Mouse (Mus musculus) ovary, adult 2 months (tissue): ENCODE data around the gene Pdzd11. TPM values are rescaled to one million over a fixed set of nuclear protein-coding genes. Genes with fewer than 3 reads are reported as not detected.

Source experiments
- polyA plus RNA-seq: library from polyadenylated mRNA; depleted of rRNA; stranded (reverse); fragments of >200 nt; gene quantifications from 2 replicates; pipeline ENCODE4 v1.2.3, GENCODE M21; 2012; rRNA removed

The Pdzd11 gene
- polyA plus RNA-seq, result 10.7 and 14.5 TPM in 2 replicates

GRCm38 (mm10) chrX:100625802-100626793 is at the start of gene Pdzd11:
Gene Pdzd11, minus strand, starts transcription at chrX:100626568.

DNA sequence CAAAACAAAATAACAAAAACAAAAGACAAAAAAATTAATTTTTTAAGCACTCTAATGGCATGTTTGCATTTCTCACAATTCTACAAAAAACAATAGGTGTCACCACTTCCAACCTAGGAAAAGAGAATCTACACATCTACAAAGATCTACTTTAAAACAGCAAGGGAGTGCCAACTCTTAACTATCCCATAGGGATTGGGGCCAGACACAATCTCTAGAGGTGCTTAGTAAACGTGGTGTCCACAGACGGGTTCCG is 894 bp downstream of the Pdzd11 start, which contains the start of gene Kif4:
Gene Kif4, plus strand, starts transcription at position 192 of the 256 bp plus-strand sequence.

GRCm38 (mm10) chrX:100605314-100605713 is 21.1 kb downstream of the Pdzd11 start, which contains the start of gene Arr3:
Gene Arr3, plus strand, starts transcription at chrX:100605497.

DNA sequence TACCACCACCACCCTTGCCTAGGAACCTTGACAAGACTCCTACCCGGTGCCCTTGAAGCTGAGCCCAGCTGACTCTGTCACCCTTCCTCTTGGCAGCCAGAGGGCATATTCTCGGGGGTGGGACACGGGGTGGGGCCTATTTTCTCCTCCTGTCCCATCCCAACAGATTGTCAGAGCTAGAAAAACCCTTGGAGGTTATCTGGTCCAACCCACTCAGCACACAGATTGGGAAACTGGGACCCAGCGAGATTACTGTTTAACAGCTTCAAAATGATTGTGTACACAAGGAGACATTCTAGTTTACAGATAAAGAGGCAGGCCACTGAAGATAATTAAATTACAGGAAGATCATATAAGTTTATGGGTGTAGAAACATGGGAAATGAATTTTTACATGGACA is 31.6 kb downstream of the Pdzd11 start, which contains the start of gene P2ry4:
Gene P2ry4, minus strand, starts transcription at position 79 of the 400 bp plus-strand sequence.

Other genes starting within 250 kb of the Pdzd11 start
- gene Otud6a, start 197.6 kb downstream of the Pdzd11 start, polyA plus RNA-seq, result not detected in 2 replicates
- gene Awat2, start 183.9 kb downstream of the Pdzd11 start, polyA plus RNA-seq, result 0.67 and 0.79 TPM in 2 replicates
- 13.3 and 18.1 TPM in 2 replicates for gene Igbp1, start 132.3 kb downstream of the Pdzd11 start, polyA plus RNA-seq
- not detected in 2 replicates for gene Dgat2l6, start 101.7 kb downstream of the Pdzd11 start, polyA plus RNA-seq
- not detected in 2 replicates for gene Awat1, start 54.3 kb downstream of the Pdzd11 start, polyA plus RNA-seq
- 0.05 and 0.06 TPM in 2 replicates for gene P2ry4, start 31.7 kb downstream of the Pdzd11 start, polyA plus RNA-seq
- gene Arr3, start 21.1 kb downstream of the Pdzd11 start, polyA plus RNA-seq, result not detected in 2 replicates
- gene Kif4, start 831 bp downstream of the Pdzd11 start, polyA plus RNA-seq, result 1.1 and 1.9 TPM in 2 replicates
- 53.7 and 59.2 TPM in 2 replicates for gene Gdpd2, start 103.3 kb upstream of the Pdzd11 start, polyA plus RNA-seq
- gene Dlg3, start 141.2 kb upstream of the Pdzd11 start, polyA plus RNA-seq, result 7.8 and 15.1 TPM in 2 replicates